Mouse (Mus musculus): ENCODE data around the gene Rec8. TPM values are rescaled to one million over a fixed set of nuclear protein-coding genes. Genes with fewer than 3 reads are reported as not detected.

Gene Rec8
- 1 to 10 TPM; 1.1 to 2.8 (median 1.4) TPM for total RNA-seq (2022)

GRCm38 (mm10) chr14:55617822-55618221, at the start of gene Rec8:
Rec8 (plus strand) TSS chr14:55618037.
- DNase-seq (ENCODE audit: low spot score in 2 of 2) = no peak

GRCm38 (mm10) chr14:55570588-55570987, 47.2 kb upstream of the Rec8 start:
- no peak for DNase-seq (ENCODE audit: low spot score in 2 of 2)

- no peak for DNase-seq (ENCODE audit: low spot score in 2 of 2)
Measured at GRCm38 (mm10) chr14:55571760-55572159, 46.1 kb upstream of the Rec8 start.

GRCm38 (mm10) chr14:55575302-55575701, 42.5 kb upstream of the Rec8 start, which contains the start of gene Fitm1:
Fitm1 (plus strand) TSS chr14:55575617.
- DNase-seq (ENCODE audit: low spot score in 2 of 2) = no peak

- DNase-seq (ENCODE audit: low spot score in 2 of 2) = no peak
Measured at GRCm38 (mm10) chr14:55575711-55576110, 42.1 kb upstream of the Rec8 start.

GRCm38 (mm10) chr14:55576376-55576775, 41.5 kb upstream of the Rec8 start:
- peak; percentile 52 to 55 for DNase-seq (ENCODE audit: low spot score in 2 of 2)

GRCm38 (mm10) chr14:55577871-55578667, 39.8 kb upstream of the Rec8 start, which contains the start of gene Psme1:
Psme1 (plus strand) TSS chr14:55578123.
- DNase-seq (ENCODE audit: low spot score in 2 of 2) = peak; percentile 54 to 62

- peak in 1 of 2 experiments; percentile 36 for DNase-seq (ENCODE audit: low spot score in 2 of 2)
Measured at GRCm38 (mm10) chr14:55578668-55579269, 39.1 kb upstream of the Rec8 start.

GRCm38 (mm10) chr14:55579511-55580496, 38.0 kb upstream of the Rec8 start:
- DNase-seq (ENCODE audit: low spot score in 2 of 2) = no peak

GRCm38 (mm10) chr14:55580731-55581130, 37.1 kb upstream of the Rec8 start:
- DNase-seq (ENCODE audit: low spot score in 2 of 2) = no peak

GRCm38 (mm10) chr14:55581981-55582681, 35.7 kb upstream of the Rec8 start:
- no peak for DNase-seq (ENCODE audit: low spot score in 2 of 2)

- no peak for DNase-seq (ENCODE audit: low spot score in 2 of 2)
Measured at GRCm38 (mm10) chr14:55584303-55584701, 33.5 kb upstream of the Rec8 start.

GRCm38 (mm10) chr14:55584702-55585565, 32.9 kb upstream of the Rec8 start, which contains the start of gene Emc9:
Emc9 (minus strand) TSS chr14:55585302.
- DNase-seq (ENCODE audit: low spot score in 2 of 2) = peak in 1 of 2 experiments; percentile 59

GRCm38 (mm10) chr14:55585566-55585960, 32.3 kb upstream of the Rec8 start:
- DNase-seq (ENCODE audit: low spot score in 2 of 2) = no peak

GRCm38 (mm10) chr14:55586149-55586548, 31.7 kb upstream of the Rec8 start:
- no peak for DNase-seq (ENCODE audit: low spot score in 2 of 2)

GRCm38 (mm10) chr14:55589271-55589670, 28.6 kb upstream of the Rec8 start:
- DNase-seq (ENCODE audit: low spot score in 2 of 2) = no peak

GRCm38 (mm10) chr14:55589771-55590448, 27.9 kb upstream of the Rec8 start:
- no peak for DNase-seq (ENCODE audit: low spot score in 2 of 2)

- peak; percentile 89 to 96 for DNase-seq (ENCODE audit: low spot score in 2 of 2)
Measured at GRCm38 (mm10) chr14:55590748-55591330, 27.0 kb upstream of the Rec8 start, which contains the start of gene Psme2. Psme2 (minus strand) TSS chr14:55591113.

Measured in layer of hippocampus, adult 8-10 months (tissue).